15 mouse cellular contexts compared by ENCODE assay signal in the genomic region with DNA sequence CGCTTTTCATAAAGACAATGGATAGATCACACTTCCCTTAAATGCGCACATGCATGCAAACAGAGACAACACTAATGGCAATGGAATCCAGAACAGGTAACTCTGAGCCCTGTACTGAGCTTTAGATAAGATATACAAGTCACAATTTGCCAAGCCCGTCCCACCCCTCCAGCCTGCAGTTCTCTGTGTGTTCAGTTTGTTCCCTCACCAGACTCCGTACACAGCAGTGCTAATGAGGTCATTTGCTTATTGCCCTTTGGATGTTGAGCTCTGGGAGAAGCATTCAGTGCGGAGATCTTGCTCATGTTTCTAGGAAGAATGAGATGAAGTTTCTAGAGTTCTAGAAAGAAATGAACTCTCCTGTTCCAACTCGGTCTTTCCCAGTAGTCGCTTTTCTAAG. TPM values are rescaled to one million over a fixed set of nuclear protein-coding genes. Genes with fewer than 3 reads are reported as not detected.
"Had no signal": no experiment of that assay in that cellular context is flagged by ENCODE, and none has a peak within 500 bp of the region (broad histone marks: within the 10 kb centered on the region; RNA-seq: fewer than 3 reads in every experiment).

No protein-coding gene starts in this region.

- H3K4me1 ChIP-seq: hindbrain, embryonic 15.5 days; limb, embryonic 12.5 days; liver, embryonic 13.5 days; lung, embryonic 15.5 days; megakaryocyte, embryonic 14.5 days; midbrain, embryonic 15.5 days; neural tube, embryonic 12.5 days; stomach, embryonic 15.5 days had no signal

- H3K9me3 ChIP-seq: hindbrain, embryonic 15.5 days; limb, embryonic 12.5 days; liver, embryonic 13.5 days; lung, embryonic 15.5 days; megakaryocyte, embryonic 14.5 days; midbrain, embryonic 15.5 days; neural tube, embryonic 12.5 days; stomach, embryonic 15.5 days had no signal

- H3K4me2 ChIP-seq: hindbrain, embryonic 15.5 days; limb, embryonic 12.5 days; liver, embryonic 13.5 days; lung, embryonic 15.5 days; midbrain, embryonic 11.5 days; midbrain, embryonic 15.5 days; neural tube, embryonic 12.5 days; stomach, embryonic 15.5 days had no signal

- H3K36me3 ChIP-seq: hindbrain, embryonic 15.5 days; limb, embryonic 12.5 days; liver, embryonic 13.5 days; lung, embryonic 15.5 days; midbrain, embryonic 15.5 days; neural tube, embryonic 12.5 days; stomach, embryonic 15.5 days had no signal

- ATAC-seq: liver, postnatal 0 days; midbrain, embryonic 15.5 days had no signal

- H3K27me3 ChIP-seq: hindbrain, embryonic 15.5 days; liver, embryonic 13.5 days; lung, embryonic 15.5 days; midbrain, embryonic 15.5 days; neural tube, embryonic 12.5 days; stomach, embryonic 15.5 days had no signal

- DNase-seq: liver; liver, embryonic 13.5 days; liver, postnatal 0 days; lung, postnatal 14 days; thymus, postnatal 36 days had no signal

- H3K4me3 ChIP-seq: hindbrain, embryonic 15.5 days; layer of hippocampus, adult 2 months; limb, embryonic 12.5 days; liver, embryonic 13.5 days; lung, embryonic 15.5 days; megakaryocyte, embryonic 14.5 days; midbrain, embryonic 15.5 days; neural tube, embryonic 12.5 days; stomach, embryonic 15.5 days had no signal

- H3K9ac ChIP-seq: hindbrain, embryonic 15.5 days; limb, embryonic 12.5 days; liver, embryonic 13.5 days; liver, postnatal 0 days; lung, embryonic 15.5 days; midbrain, embryonic 15.5 days; neural tube, embryonic 12.5 days; stomach, embryonic 15.5 days had no signal

- H3K27ac ChIP-seq: hindbrain, embryonic 15.5 days; layer of hippocampus, adult 2 months; limb, embryonic 12.5 days; liver, embryonic 13.5 days; lung, embryonic 15.5 days; macrophage; midbrain, embryonic 15.5 days; neural tube, embryonic 12.5 days; stomach, embryonic 15.5 days had no signal

RNA-seq across cellular contexts. Expression of a gene that starts 17.7 kb away (rescaled TPM):
- polyA plus RNA-seq: liver, postnatal 0 days; macrophage had no signal
